Mouse (Mus musculus) brown adipose tissue, adult 24 weeks (tissue): Measurements from ENCODE around the gene Lrch3. TPM values are rescaled to one million over a fixed set of nuclear protein-coding genes. Genes with fewer than 3 reads are reported as not detected.
A peak's percentile ranks its signal among the peaks of the same experiment; 100 is the strongest.
"Not testable (repeated sequence)": the region's sequence is repeated elsewhere in the genome, so short reads cannot be mapped to it uniquely, and the experiment has no call there.

Experiments
- H3K27ac ChIP-seq: fragments of 200-500 bp; replicated peaks from 2 replicates; pipeline ENCODE4 v1.5.1; 2012; ENCODE audit warnings: low read depth, mild to moderate bottlenecking, low read length
- H3K4me1 ChIP-seq: fragments of 200-500 bp; 2 replicates; pipeline ENCODE4 v1.6.1; 2012; ENCODE audit warnings: low read length, mixed read lengths; ENCODE audit not compliant: control insufficient read depth, insufficient read depth, insufficient read length
- H3K4me3 ChIP-seq: fragments of 200-500 bp; 2 replicates; pipeline ENCODE4 v1.5.1; 2012; ENCODE audit warnings: low read depth, mild to moderate bottlenecking, low read length, moderate library complexity; ENCODE audit not compliant: insufficient read depth
- polyA plus RNA-seq: library from polyadenylated mRNA; stranded (reverse); fragments of >200 nt; gene quantifications from 2 replicates; pipeline ENCODE4 v1.2.4, GENCODE M21; 2012; ENCODE audit not compliant: missing spikeins, insufficient read depth, insufficient read length

Gene Lrch3
- polyA plus RNA-seq, 1 experiment = 13.6 TPM

- H3K4me3 ChIP-seq = no peak overlapping the region
- H3K4me1 ChIP-seq = no peaks in the 10 kb centered on the region
- H3K27ac ChIP-seq = no peak overlapping the region
Observed at GRCm38 (mm10) chr16:32887996-32888395, 25.9 kb upstream of the Lrch3 start.

GRCm38 (mm10) chr16:32889881-32890280 lies 24.0 kb upstream of the Lrch3 start:
- no peak overlapping the region for H3K4me3 ChIP-seq
- no peaks in the 10 kb centered on the region for H3K4me1 ChIP-seq
- H3K27ac ChIP-seq = no peak overlapping the region

GRCm38 (mm10) chr16:32896126-32896525 lies 17.8 kb upstream of the Lrch3 start:
- H3K4me1 ChIP-seq = no peaks in the 10 kb centered on the region
- H3K27ac ChIP-seq = no peak overlapping the region
- H3K4me3 ChIP-seq = no peak overlapping the region

- H3K4me1 ChIP-seq = no peaks in the 10 kb centered on the region
Observed at GRCm38 (mm10) chr16:32901360-32902050, 12.4 kb upstream of the Lrch3 start.

GRCm38 (mm10) chr16:32902051-32902428 lies 11.9 kb upstream of the Lrch3 start:
- H3K4me1 ChIP-seq = no peaks in the 10 kb centered on the region
- no peak overlapping the region for H3K27ac ChIP-seq
- no peak overlapping the region for H3K4me3 ChIP-seq

More at GRCm38 (mm10) chr16:32901360-32902050, 12.4 kb upstream of the Lrch3 start:
- no peak overlapping the region for H3K27ac ChIP-seq
- no peak overlapping the region for H3K4me3 ChIP-seq

GRCm38 (mm10) chr16:32906186-32906585 lies 7.7 kb upstream of the Lrch3 start:
- no peak overlapping the region for H3K27ac ChIP-seq
- H3K4me1 ChIP-seq = no peaks in the 10 kb centered on the region
- no peak overlapping the region for H3K4me3 ChIP-seq

- no peak overlapping the region for H3K4me3 ChIP-seq
Observed at GRCm38 (mm10) chr16:32906727-32907126, 7.2 kb upstream of the Lrch3 start.

GRCm38 (mm10) chr16:32913212-32913611 lies 688 bp upstream of the Lrch3 start:
- no peak overlapping the region for H3K27ac ChIP-seq
- no peak overlapping the region for H3K4me3 ChIP-seq
- H3K4me1 ChIP-seq = peaks cover 2% of the 10 kb centered on the region

More at GRCm38 (mm10) chr16:32906727-32907126, 7.2 kb upstream of the Lrch3 start:
- H3K27ac ChIP-seq = no peak overlapping the region
- H3K4me1 ChIP-seq = no peaks in the 10 kb centered on the region

- Histone ChIP-seq H3K4me1 (peaks cover 6% of the 10 kb centered on the region), H3K27ac (0 out of 2 replicates have a peak overlapping the region, but pooled peaks have one; percentile 29), H3K4me3 (peak overlapping the region; percentile 49)
Observed at GRCm38 (mm10) chr16:32915292-32916068, 1.6 kb downstream of the Lrch3 start.

- H3K4me1 ChIP-seq, H3K27ac ChIP-seq, H3K4me3 ChIP-seq: not testable (repeated sequence)
Observed at GRCm38 (mm10) chr16:32926629-32927028, 12.7 kb downstream of the Lrch3 start.

- Histone ChIP-seq H3K4me3 (no peak overlapping the region), H3K27ac (no peak overlapping the region), H3K4me1 (no peaks in the 10 kb centered on the region; the same call in 1 of the 2 replicates)
Observed at GRCm38 (mm10) chr16:32927044-32927443, 13.1 kb downstream of the Lrch3 start.

GRCm38 (mm10) chr16:32929918-32930317 lies 16.0 kb downstream of the Lrch3 start:
- Histone ChIP-seq H3K4me1 (peaks cover 2% of the 10 kb centered on the region; the same call in 1 of the 2 replicates), H3K27ac (no peak overlapping the region), H3K4me3 (no peak overlapping the region)

GRCm38 (mm10) chr16:32934470-32934869 lies 20.6 kb downstream of the Lrch3 start:
- Histone ChIP-seq H3K4me3 (no peak overlapping the region), H3K4me1 (peaks cover 17% of the 10 kb centered on the region), H3K27ac (0 out of 2 replicates have a peak overlapping the region, but pooled peaks have one; percentile 5)

- Histone ChIP-seq H3K4me1 (peaks cover 17% of the 10 kb centered on the region), H3K27ac (peak overlapping the region; percentile 28; the same call in 1 of the 2 replicates), H3K4me3 (no peak overlapping the region)
Observed at GRCm38 (mm10) chr16:32935088-32935487, 21.2 kb downstream of the Lrch3 start.

GRCm38 (mm10) chr16:32937358-32937757 lies 23.5 kb downstream of the Lrch3 start:
- H3K4me1 ChIP-seq = peaks cover 17% of the 10 kb centered on the region
- H3K4me3 ChIP-seq = no peak overlapping the region
- H3K27ac ChIP-seq = no peak overlapping the region
